Mouse (Mus musculus) cerebellum, postnatal 25 days (tissue): ENCODE data around the gene Klhl6.
"Not testable (repeated sequence)": the region's sequence is repeated elsewhere in the genome, so short reads cannot be mapped to it uniquely, and the experiment has no call there.

ENCODE experiments used
- DNase-seq, 2 experiments: peaks; one replicate each; pipeline ENCODE4 v3.0.0; 2021; ENCODE audit warnings: mixed read lengths in 2 of 2

Gene Klhl6

GRCm38 (mm10) chr16:19982537-19983257 lies at the start of gene Klhl6:
Klhl6 (minus strand) TSS chr16:19983037.
- no peak for DNase-seq

DNA sequence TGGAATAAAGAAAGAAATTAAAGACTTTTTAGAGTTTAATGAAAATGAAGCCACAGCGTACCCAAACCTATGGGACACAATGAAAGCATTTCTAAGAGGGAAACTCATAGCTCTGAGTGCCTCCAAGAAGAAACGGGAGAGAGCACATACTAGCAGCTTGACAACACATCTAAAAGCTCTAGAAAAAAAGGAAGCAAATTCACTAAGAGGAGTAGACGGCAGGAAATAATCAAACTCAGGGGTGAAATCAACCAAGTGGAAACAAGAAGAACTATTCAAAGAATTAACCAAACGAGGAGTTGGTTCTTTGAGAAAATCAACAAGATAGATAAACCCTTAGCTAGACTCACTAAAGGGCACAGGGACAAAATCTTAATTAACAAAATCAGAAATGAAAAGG lies 44.4 kb upstream of the Klhl6 start:
- not testable (repeated sequence) for DNase-seq

DNA sequence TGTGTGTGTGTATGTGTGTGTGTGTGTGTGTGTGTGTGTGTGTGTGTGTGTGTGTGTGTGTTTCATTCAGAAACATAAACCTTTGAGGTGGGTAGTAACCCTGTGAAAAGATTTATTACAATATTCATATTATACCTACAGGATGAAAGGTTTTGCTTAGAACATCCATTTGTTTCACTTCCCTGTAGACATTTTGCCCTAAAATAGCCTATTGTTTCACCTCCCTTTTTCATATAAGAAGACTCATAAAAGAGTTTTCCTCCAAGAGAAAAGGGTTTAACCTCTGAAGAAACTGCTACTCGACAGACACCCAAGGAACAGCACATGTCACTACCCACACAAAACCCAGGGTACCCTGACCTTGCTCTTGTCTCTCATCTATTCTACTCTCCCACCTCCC lies 40.0 kb upstream of the Klhl6 start:
- no peak for DNase-seq

- no peak for DNase-seq
These were observed 39.0 kb upstream of the Klhl6 start for GRCm38 (mm10) chr16:20021848-20022247.

DNA sequence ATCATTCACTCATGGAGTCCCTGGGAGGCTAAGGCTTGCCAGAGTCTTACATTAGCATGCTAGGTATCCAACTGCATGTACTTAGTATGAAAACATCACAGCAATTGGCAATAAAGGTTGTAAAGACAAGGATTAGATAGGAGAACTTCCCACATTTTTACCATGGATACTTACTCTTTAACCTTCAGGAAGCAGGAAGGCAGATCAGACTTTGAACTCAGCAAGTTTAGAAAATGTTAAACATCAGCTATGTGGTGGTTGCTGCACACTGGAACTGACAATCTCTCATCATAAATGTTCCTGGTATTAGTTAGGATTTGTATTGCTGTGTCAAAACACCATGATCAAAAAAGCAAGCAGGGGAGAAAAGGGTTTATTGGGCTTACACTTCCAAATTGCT lies 29.8 kb upstream of the Klhl6 start:
- no peak for DNase-seq

DNA sequence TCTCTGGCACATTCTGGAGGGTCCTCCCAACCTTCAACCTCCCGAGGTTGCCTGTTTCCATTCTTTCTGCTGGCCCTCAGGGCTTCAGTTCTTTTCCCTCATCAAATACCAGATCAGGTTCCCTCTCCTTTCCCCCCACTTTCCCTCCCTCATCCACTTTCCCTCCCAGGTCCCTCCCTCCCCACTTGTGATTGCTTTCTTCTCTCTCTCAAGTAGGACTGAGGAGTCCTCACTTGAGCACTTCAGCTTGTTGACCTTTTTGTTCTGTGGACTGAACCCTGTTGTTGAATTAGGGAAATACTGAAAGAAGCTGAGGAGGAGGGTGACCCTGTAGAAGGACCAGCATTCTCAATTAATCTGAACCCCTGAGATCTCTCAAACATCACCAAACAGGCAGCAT lies 23.2 kb upstream of the Klhl6 start:
- DNase-seq = no peak

- not testable (repeated sequence) for DNase-seq
These were observed 17.4 kb upstream of the Klhl6 start for GRCm38 (mm10) chr16:20000286-20000685.

GRCm38 (mm10) chr16:19997616-19998015 lies 14.8 kb upstream of the Klhl6 start:
- no peak for DNase-seq

- not testable (repeated sequence) for DNase-seq
These were observed 14.1 kb upstream of the Klhl6 start for GRCm38 (mm10) chr16:19996913-19997312.

DNA sequence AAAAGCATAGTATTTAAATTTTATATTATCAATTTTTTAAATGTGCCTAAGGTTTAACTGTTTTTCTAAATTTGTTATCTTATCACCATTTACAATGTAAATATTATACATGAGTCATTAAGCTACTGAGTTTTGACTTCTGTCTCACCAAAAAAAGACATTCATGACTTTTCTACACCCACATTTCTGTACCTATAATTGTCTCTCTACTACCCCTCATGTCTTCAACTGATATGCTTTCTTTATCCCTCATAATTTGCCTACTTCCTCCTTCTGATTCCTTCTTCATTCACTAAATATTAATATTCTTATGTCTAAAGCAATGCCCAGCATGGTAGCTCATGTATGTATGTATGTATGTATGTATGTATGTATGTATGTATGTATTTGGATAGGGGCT lies 13.0 kb upstream of the Klhl6 start:
- DNase-seq = no peak

DNA sequence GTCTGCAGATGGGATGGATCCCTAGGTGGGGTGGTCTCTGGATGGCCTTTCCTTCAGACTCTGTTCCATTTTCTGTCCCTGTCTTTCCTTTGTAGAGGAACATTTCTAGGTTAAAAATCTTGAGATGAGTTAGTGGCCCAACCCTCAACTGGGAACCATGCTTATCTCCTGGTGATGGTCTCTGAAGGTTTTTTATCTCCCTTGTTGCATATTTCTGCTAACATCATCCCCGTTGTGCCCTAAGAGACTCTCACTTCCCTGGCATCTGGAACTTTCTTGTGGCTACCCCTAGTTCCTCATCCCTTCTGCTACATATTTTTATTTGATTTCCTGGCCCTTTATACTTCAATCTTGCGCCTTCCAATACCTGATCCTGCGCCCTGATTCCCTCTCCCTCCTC lies 10.4 kb upstream of the Klhl6 start:
- DNase-seq = no peak

DNA sequence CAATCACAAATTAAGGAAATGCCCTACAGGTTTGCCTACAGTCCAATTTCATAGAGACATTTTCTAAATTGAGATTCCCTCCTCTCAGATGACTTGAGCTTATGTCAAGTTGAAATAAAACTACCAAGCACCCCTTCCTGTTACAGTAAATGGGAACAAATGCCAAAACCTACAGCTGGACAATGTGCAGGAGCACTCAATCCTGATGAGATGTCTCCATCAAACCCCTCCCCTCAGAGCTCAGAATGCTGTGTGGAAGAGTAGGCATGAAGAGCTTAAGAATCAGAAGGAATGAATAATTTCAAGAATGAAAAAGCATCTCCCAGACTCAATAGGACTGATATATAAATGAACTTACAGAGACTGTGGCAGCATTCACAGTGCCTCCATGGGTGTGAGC lies 7.7 kb upstream of the Klhl6 start:
- no peak for DNase-seq

DNA sequence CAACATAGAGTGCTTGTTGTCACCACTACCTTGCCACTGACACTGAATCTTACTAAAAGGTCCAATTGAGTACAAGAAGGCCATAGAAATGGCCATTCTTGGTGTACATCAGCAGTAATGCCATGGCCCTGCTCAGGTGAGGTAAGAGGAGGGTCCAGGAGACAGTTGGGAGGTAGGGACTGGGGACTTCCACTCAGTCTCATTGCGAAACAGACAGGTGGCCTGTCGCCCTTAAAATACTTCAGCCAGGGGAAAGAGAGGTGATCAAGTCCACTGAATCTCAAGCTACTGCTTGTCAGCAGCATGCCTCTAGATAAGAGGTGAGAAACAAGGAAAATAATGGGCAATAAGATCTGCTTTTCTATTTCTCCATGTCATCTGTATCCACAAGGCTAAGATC lies 4.8 kb upstream of the Klhl6 start:
- no peak for DNase-seq

DNA sequence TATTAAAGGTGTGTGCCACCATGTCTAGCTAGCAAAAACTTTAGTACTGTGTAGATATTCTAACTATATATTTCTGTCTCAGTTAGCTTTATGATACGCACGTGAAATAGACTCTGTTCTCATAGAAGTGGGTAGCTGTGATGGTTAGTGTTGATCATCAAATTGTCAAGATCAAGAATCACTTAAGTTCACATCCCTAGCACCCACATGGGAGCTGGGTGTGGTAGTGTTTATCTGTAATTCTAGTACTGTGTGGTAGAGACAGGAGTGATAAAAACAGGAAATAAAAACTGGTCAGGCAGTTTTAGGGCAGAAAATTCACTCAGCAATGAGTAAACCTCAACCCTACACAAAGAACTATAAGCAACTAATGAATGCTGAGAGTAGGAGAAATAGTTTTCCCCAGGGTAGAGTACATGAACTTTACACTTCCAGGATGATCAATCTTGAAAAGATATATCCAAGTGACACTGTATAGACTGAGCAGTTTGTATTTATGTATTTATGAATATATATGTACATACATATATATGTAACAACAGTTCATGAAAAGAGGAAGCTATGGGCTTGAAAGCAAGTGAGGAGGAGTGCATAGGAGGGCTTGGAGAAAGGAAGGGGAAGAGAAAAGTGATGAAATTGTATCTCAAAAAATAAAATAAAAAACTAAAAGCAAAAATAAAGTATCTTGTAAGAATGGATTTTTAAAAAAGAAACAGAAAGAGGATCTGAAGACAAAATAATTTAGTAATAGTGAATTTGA lies 2.2 kb upstream of the Klhl6 start:
- DNase-seq = no peak

GRCm38 (mm10) chr16:19983559-19983958 lies 722 bp upstream of the Klhl6 start:
- no peak for DNase-seq

GRCm38 (mm10) chr16:19981684-19982083 lies 1.2 kb downstream of the Klhl6 start:
- DNase-seq = no peak

DNA sequence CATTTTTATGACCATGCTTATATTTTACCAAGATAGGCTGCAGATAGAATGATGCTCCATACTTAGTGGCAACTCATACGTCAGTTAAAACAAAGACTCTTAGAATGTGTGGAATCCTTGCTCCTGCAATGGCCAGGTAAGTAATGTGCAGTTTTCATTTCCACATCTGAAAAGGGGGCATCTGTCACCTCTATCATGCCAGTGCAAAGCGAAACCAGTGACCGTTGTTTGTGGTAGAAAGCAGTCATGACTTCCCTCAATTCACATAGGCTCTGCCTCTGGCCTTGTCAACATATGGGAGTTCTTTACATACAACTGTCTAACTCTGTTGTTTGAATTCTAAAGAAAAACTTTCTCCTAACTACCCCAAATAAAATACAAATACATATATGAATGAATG lies 1.8 kb downstream of the Klhl6 start:
- no peak for DNase-seq

DNA sequence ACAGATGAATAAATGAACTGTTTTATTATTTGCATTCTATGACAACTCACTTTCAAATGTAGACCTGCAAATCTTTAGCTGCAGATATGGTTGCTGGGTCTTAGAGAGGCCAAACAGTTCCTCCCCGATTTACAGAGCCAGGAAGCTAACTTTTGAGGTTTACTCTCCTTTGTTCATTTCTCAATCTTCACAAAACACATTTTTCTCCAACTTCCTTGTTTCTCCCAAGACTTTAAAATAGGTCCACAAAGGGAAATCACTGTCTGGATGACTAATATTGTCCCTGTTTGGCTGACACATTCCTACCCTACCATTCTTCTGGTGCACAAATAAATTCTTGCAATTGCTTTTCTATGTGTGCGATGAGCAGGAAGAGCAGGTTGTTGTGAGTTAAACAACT lies 3.1 kb downstream of the Klhl6 start:
- DNase-seq = no peak

- DNase-seq = no peak
These were observed 5.6 kb downstream of the Klhl6 start for GRCm38 (mm10) chr16:19977282-19977681.

- DNase-seq = no peak
These were observed 6.0 kb downstream of the Klhl6 start for GRCm38 (mm10) chr16:19976825-19977224.

DNA sequence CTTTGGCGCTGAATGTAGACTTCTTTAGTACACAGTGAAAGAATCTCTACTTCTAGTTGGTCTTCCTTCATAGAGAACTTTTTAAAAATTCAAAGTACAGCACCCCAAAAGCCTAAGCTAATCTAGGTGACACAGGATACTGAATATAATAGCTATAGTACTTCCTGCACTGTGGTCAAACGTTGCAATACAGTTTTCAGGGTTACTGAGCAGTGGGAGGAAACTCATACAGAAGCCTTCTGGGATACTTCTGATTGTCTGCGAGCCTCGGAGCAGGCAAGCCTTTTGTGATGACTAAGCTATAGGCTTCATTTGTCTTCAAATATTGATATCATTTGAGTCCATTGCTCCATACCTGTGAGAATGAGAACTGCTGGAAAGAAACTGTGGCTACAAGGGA lies 7.4 kb downstream of the Klhl6 start:
- DNase-seq = no peak

DNA sequence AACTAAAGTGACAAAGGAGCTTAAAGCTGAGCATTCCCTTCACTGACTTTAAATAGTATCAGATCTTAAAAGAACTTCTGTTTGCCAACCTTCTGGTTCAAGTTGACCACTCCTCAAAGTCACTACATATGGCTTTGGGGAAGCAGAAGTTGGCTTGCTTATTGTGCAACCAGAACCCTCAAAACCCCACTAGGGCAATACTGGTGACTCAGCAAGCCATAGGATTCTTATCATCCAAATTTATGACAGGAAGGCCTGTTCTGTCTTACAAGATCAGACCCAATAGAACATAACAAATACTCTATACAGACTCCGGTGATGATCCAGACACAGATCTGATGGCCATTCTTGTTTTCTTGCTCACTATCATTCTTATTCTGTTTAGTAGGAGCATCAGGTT lies 9.4 kb downstream of the Klhl6 start:
- no peak for DNase-seq

DNA sequence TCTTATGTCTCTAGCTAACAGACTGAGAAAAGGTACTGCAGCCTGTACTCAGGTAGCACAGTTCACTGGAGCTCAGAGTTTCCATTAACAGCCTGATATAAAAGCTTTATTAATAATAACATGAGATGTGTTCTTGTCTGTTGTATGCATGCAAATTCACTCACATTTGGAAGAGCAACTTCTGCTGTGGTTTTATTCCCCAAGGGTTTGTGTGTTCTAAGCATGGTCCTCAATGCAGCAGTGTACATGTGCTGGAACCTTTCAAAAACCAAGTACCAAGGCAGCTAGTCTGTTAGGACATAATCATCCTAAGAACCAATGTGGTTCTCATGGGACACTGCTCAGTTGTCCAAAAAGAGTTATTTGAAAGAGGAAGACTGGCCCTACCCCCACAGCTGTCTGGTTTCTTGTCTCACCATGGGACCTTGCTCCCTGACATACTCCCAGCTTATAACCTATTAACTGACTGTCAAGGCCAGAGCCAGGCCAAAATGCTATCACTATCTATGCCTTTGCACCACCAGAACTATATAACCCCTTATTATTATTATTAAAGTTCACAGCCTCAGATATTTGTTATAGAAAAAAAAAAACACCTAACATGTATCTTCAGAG lies 10.0 kb downstream of the Klhl6 start:
- no peak for DNase-seq

GRCm38 (mm10) chr16:19969506-19969905 lies 13.3 kb downstream of the Klhl6 start:
- no peak for DNase-seq
